Mouse (Mus musculus) inflammation-experienced regulatory T-cells, adult 6 months (primary cell): ENCODE measurements at regions not wholly inside any gene's neighbourhood (a gene's known extent, or its start where the extent isn't known, plus 50 kb on each side); places are given as distances from the start of the nearest gene placed in this dataset.

Source experiments
- ATAC-seq: one replicate; pipeline ENCODE4 v1.8.0; 2017

- ATAC-seq: no peak
Observed at GRCm38 (mm10) chr14:31891500-31892185, 61.2 kb upstream of the Ankrd28 start.

GRCm38 (mm10) chr14:31892186-31892510 lies 61.7 kb upstream of the Ankrd28 start:
- no peak for ATAC-seq

GRCm38 (mm10) chr14:31896500-31896899 lies 66.0 kb upstream of the Ankrd28 start:
- no peak for ATAC-seq

- ATAC-seq: no peak
Observed at GRCm38 (mm10) chr14:31899504-31899903, 69.1 kb upstream of the Ankrd28 start.

GRCm38 (mm10) chr14:31899906-31900305 lies 69.5 kb upstream of the Ankrd28 start:
- no peak for ATAC-seq

- no peak for ATAC-seq
Observed at GRCm38 (mm10) chr14:31901901-31902300, 71.5 kb upstream of the Ankrd28 start.

GRCm38 (mm10) chr14:31903664-31904063 lies 73.2 kb upstream of the Ankrd28 start:
- no peak for ATAC-seq

GRCm38 (mm10) chr14:31908591-31908990 lies 78.1 kb upstream of the Ankrd28 start:
- ATAC-seq: no peak

GRCm38 (mm10) chr14:31909291-31909690 lies 78.8 kb upstream of the Ankrd28 start:
- ATAC-seq: no peak

GRCm38 (mm10) chr14:31910809-31911208 lies 80.4 kb upstream of the Ankrd28 start:
- no peak for ATAC-seq

- ATAC-seq: no peak
Observed at GRCm38 (mm10) chr14:31918461-31918860, 88.0 kb upstream of the Ankrd28 start.

GRCm38 (mm10) chr14:31918921-31919320 lies 88.5 kb upstream of the Ankrd28 start:
- no peak for ATAC-seq

GRCm38 (mm10) chr14:31929161-31929707 lies 98.8 kb upstream of the Ankrd28 start:
- no peak for ATAC-seq

- ATAC-seq: no peak
Observed at GRCm38 (mm10) chr14:31930367-31930766, 98.4 kb upstream of the Galnt15 start.

GRCm38 (mm10) chr14:31931971-31932370 lies 96.8 kb upstream of the Galnt15 start:
- ATAC-seq: no peak

- no peak for ATAC-seq
Observed at GRCm38 (mm10) chr14:31933441-31933840, 95.3 kb upstream of the Galnt15 start.

GRCm38 (mm10) chr14:31933841-31934271 lies 94.9 kb upstream of the Galnt15 start:
- ATAC-seq: no peak

GRCm38 (mm10) chr14:31934321-31934720 lies 94.5 kb upstream of the Galnt15 start:
- ATAC-seq: no peak

GRCm38 (mm10) chr14:31934771-31935170 lies 94.0 kb upstream of the Galnt15 start:
- ATAC-seq: no peak

- ATAC-seq: no peak
Observed at GRCm38 (mm10) chr14:31935411-31935810, 93.4 kb upstream of the Galnt15 start.

GRCm38 (mm10) chr14:31936581-31936980 lies 92.2 kb upstream of the Galnt15 start:
- ATAC-seq: no peak

GRCm38 (mm10) chr14:31940900-31941299 lies 87.9 kb upstream of the Galnt15 start:
- no peak for ATAC-seq

GRCm38 (mm10) chr14:31942266-31942960 lies 86.4 kb upstream of the Galnt15 start:
- ATAC-seq: no peak

GRCm38 (mm10) chr14:31944682-31945081 lies 84.1 kb upstream of the Galnt15 start:
- ATAC-seq: no peak
